Mouse (Mus musculus) lung, postnatal 0 days (tissue): ENCODE data around the gene Hccs. TPM values are rescaled to one million over a fixed set of nuclear protein-coding genes. Genes with fewer than 3 reads are reported as not detected.

Experiments used
- ATAC-seq: fragments of 200-750 bp; cut with Nextera tagmentation; 2 replicates; pipeline ENCODE4 v1.8.0; 2017; ENCODE audit warnings: moderate library complexity
- DNase-seq: peaks from one replicate; pipeline ENCODE4 v3.0.0-alpha.2; 2016; ENCODE audit warnings: low spot score
- H3K27ac ChIP-seq: fragments of 300-500 bp; sonication (generic); 2 replicates; pipeline ENCODE4 v1.5.1; 2014; ENCODE audit warnings: antibody characterized with exemption, mild to moderate bottlenecking, low read length, mixed read lengths
- H3K27me3 ChIP-seq: fragments of 300-500 bp; sonication (generic); replicated peaks from 2 replicates; pipeline ENCODE4 v1.6.1; 2014; ENCODE audit warnings: low read length, mixed read lengths; ENCODE audit not compliant: insufficient read depth
- H3K36me3 ChIP-seq: fragments of 300-500 bp; sonication (generic); 2 replicates; pipeline ENCODE4 v1.6.1; 2014; ENCODE audit warnings: low read length, mixed read lengths; ENCODE audit not compliant: insufficient read depth
- H3K4me1 ChIP-seq: fragments of 300-500 bp; sonication (generic); 2 replicates; pipeline ENCODE4 v1.6.1; 2014; ENCODE audit warnings: antibody characterized with exemption, low read depth, low read length, mixed read lengths; ENCODE audit not compliant: insufficient read depth
- H3K4me2 ChIP-seq: fragments of 300-500 bp; sonication (generic); replicated peaks from 2 replicates; pipeline ENCODE4 v1.6.1; 2014; ENCODE audit warnings: low read depth, mild to moderate bottlenecking, low read length, moderate library complexity, mixed read lengths
- H3K4me3 ChIP-seq: fragments of 300-500 bp; sonication (generic); 2 replicates; pipeline ENCODE4 v1.5.1; 2014; ENCODE audit warnings: low read depth, low read length
- H3K9ac ChIP-seq: fragments of 300-500 bp; sonication (generic); replicated peaks from 2 replicates; pipeline ENCODE4 v1.6.1; 2014; ENCODE audit warnings: low read depth, mild to moderate bottlenecking
- H3K9me3 ChIP-seq: fragments of 300-500 bp; sonication (generic); 2 replicates; pipeline ENCODE4 v1.6.1; 2016; ENCODE audit warnings: low read length, mixed read lengths
- CTCF ChIP-seq: IDR thresholded peaks from 2 replicates; pipeline ENCODE4 v1.5.1; 2016; ENCODE audit warnings: antibody characterized with exemption, mild to moderate bottlenecking
- EP300 ChIP-seq: IDR thresholded peaks from 2 replicates; pipeline ENCODE4 v1.6.1; 2016; ENCODE audit warnings: antibody characterized with exemption, mild to moderate bottlenecking, control low read depth
- WGBS: fragments of 180-500 bp; shearing (Covaris S2); extraction: QIAGEN DNeasy Blood & Tissue Kit; methylation state at CpG from one replicate; pipeline ENCODE4 v1.1.7; 2014; 5-methylcytosine and 5-hydroxymethylcytosine counted together
- polyA plus RNA-seq: library from polyadenylated mRNA; unstranded; fragments of >200 nt; fragmentation: Nextera tagmentation; extraction: Ambion mirVana; gene quantifications from 2 replicates; pipeline ENCODE4 v1.2.1, GENCODE M21; 2015

Hccs gene
- polyA plus RNA-seq, 1 experiment from 2014 or later: 18.9 TPM

- Histone ChIP-seq H3K4me1 (no peaks in the 10 kb centered on the region), H3K36me3 (no peaks in the 10 kb centered on the region), H3K27ac (no peak overlapping the region), H3K4me2 (no peak overlapping the region), H3K9me3 (no peaks in the 10 kb centered on the region), H3K4me3 (no peak overlapping the region), H3K27me3 (no peaks in the 10 kb centered on the region), H3K9ac (no peak overlapping the region)
- WGBS: 60% methylated on average over 2 of the region's 2 CpGs
- TF ChIP-seq EP300 (no peak), CTCF (no peak)
- DNase-seq (peak; percentile 6), ATAC-seq (no peak)
Observed at GRCm38 (mm10) chrX:169262212-169262611, 58.0 kb downstream of the Hccs start.

GRCm38 (mm10) chrX:169261034-169261433, 59.1 kb downstream of the Hccs start:
- Histone ChIP-seq H3K4me2 (no peak overlapping the region), H3K27ac (no peak overlapping the region), H3K4me3 (no peak overlapping the region), H3K27me3 (no peaks in the 10 kb centered on the region), H3K9me3 (no peaks in the 10 kb centered on the region), H3K9ac (no peak overlapping the region), H3K4me1 (no peaks in the 10 kb centered on the region), H3K36me3 (no peaks in the 10 kb centered on the region)
- TF ChIP-seq CTCF: no peak
- no peak for TF ChIP-seq EP300
- WGBS: 76% methylated on average over 3 of the region's 3 CpGs
- ATAC-seq (no peak), DNase-seq (no peak)

- Histone ChIP-seq H3K27ac (no peak overlapping the region), H3K27me3 (no peaks in the 10 kb centered on the region), H3K4me2 (no peak overlapping the region), H3K9me3 (no peaks in the 10 kb centered on the region), H3K36me3 (no peaks in the 10 kb centered on the region), H3K4me1 (no peaks in the 10 kb centered on the region), H3K9ac (no peak overlapping the region), H3K4me3 (no peak overlapping the region)
- ATAC-seq: no peak
- TF ChIP-seq EP300 (no peak), CTCF (no peak)
- no peak for DNase-seq
Observed at GRCm38 (mm10) chrX:169256741-169257140, 63.4 kb downstream of the Hccs start.

- DNase-seq (no peak), ATAC-seq (no peak)
- no peaks in the 10 kb centered on the region for H3K27me3 ChIP-seq
- H3K9ac ChIP-seq: no peak overlapping the region
- 48% methylated on average over 1 of the region's 1 CpGs for WGBS
- no peak overlapping the region for H3K4me2 ChIP-seq
- no peaks in the 10 kb centered on the region for H3K4me1 ChIP-seq
- no peak overlapping the region for H3K4me3 ChIP-seq
- H3K9me3 ChIP-seq: no peaks in the 10 kb centered on the region
- no peak for TF ChIP-seq CTCF
- no peak for TF ChIP-seq EP300
- no peaks in the 10 kb centered on the region for H3K36me3 ChIP-seq
- H3K27ac ChIP-seq: no peak overlapping the region
Observed at GRCm38 (mm10) chrX:169255915-169256314, 64.3 kb downstream of the Hccs start.

GRCm38 (mm10) chrX:169222357-169223062, 97.7 kb downstream of the Hccs start:
- Histone ChIP-seq H3K27me3 (no peaks in the 10 kb centered on the region), H3K36me3 (no peaks in the 10 kb centered on the region), H3K27ac (no peak overlapping the region), H3K9ac (no peak overlapping the region), H3K4me2 (no peak overlapping the region), H3K4me3 (no peak overlapping the region), H3K4me1 (no peaks in the 10 kb centered on the region), H3K9me3 (no peaks in the 10 kb centered on the region)
- no peak for ATAC-seq
- TF ChIP-seq CTCF (no peak), EP300 (no peak)
- DNase-seq: no peak
- 41% methylated on average over 3 of the region's 3 CpGs for WGBS

GRCm38 (mm10) chrX:169220064-169220463, 100.1 kb downstream of the Hccs start:
- no peak for TF ChIP-seq EP300
- TF ChIP-seq CTCF: no peak

More at GRCm38 (mm10) chrX:169220064-169220463, 100.1 kb downstream of the Hccs start:
- no peak for ATAC-seq
- Histone ChIP-seq H3K4me3 (no peak overlapping the region), H3K9me3 (no peaks in the 10 kb centered on the region), H3K4me1 (no peaks in the 10 kb centered on the region), H3K4me2 (no peak overlapping the region), H3K9ac (no peak overlapping the region), H3K36me3 (no peaks in the 10 kb centered on the region), H3K27me3 (no peaks in the 10 kb centered on the region; the same call in 1 of the 2 replicates), H3K27ac (no peak overlapping the region)
- 62% methylated on average over 8 of the region's 8 CpGs for WGBS
- no peak for DNase-seq
